Mouse (Mus musculus) duodenum, adult 2 months (tissue): Measurements from ENCODE around the gene Alox15. TPM values are rescaled to one million over a fixed set of nuclear protein-coding genes. Genes with fewer than 3 reads are reported as not detected.

Experiments used
- polyA plus RNA-seq: library from polyadenylated mRNA; depleted of rRNA; stranded (reverse); fragments of >200 nt; gene quantifications from 2 replicates; pipeline ENCODE4 v1.2.3, GENCODE M21; 2012; ENCODE audit warnings: low replicate concordance; rRNA removed

Alox15 gene
- polyA plus RNA-seq: 5.2 and 6.4 TPM in 2 replicates

DNA sequence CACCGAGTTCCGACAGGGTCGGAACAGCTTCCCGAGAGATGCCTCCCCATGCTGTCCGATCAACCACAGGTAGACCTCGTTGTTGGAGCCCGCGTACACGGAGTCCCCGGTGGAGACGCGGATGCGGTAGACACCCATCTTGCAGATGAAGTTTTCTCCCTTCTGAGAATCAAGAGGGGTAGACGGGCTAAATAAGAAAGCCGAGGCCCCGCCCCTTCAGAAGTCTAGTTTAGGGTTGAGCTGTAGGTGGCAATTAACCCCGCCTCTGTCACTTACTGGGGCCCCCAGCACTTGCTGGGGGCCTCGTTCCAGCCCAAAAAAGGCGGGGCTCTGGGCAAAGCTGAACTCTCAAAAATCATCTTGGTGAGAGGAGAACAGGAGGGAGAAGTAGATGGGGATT lies at the start of gene Alox15:
Gene Alox15, minus strand, starts transcription at position 164 of the 400 bp plus-strand sequence.

DNA sequence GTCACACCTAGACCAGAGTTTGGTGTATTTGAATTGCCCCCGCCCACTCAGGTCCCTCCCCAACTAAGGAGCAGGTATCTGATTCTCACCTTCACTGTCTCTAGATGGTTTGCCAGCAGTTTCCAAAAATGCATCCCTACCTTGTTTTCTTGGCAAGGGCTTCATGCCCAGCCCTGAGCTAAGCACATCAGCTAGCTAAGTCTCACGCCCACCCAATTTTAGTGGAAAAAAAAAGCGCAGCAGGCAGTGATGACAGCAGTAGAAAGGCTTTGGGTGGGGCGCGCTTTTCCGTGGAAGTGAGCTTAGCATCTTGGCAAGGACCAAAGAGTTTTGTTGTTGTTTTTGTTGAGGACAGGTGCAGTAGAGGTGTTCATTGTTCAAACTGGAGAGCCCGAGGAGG lies 29.3 kb downstream of the Alox15 start, which contains the start of gene Alox12e:
Gene Alox12e, minus strand, starts transcription at position 101 of the 400 bp plus-strand sequence.

Other genes with a start within 250 kb of the Alox15 start
- gene Mgl2, start 221.7 kb downstream of the Alox15 start, polyA plus RNA-seq: 0.84 and 1.1 TPM in 2 replicates
- 0.66 and 0.88 TPM in 2 replicates for gene Clec10a, start 195.8 kb downstream of the Alox15 start, polyA plus RNA-seq
- 22.1 and 33.3 TPM in 2 replicates for gene Slc16a11, start 139.3 kb downstream of the Alox15 start, polyA plus RNA-seq
- 5.7 and 10.5 TPM in 2 replicates for gene Slc16a13, start 131.0 kb downstream of the Alox15 start, polyA plus RNA-seq
- gene Bcl6b, start 122.2 kb downstream of the Alox15 start, polyA plus RNA-seq: 0.81 and 2.0 TPM in 2 replicates
- gene 0610010K14Rik, start 114.1 kb downstream of the Alox15 start, polyA plus RNA-seq: 44.8 and 46.2 TPM in 2 replicates
- 3.7 and 6.3 TPM in 2 replicates for gene Gm21988, start 112.2 kb downstream of the Alox15 start, polyA plus RNA-seq
- gene Rnasek, start 112.2 kb downstream of the Alox15 start, polyA plus RNA-seq: 194 and 270 TPM in 2 replicates
- gene Alox12, start 96.7 kb downstream of the Alox15 start, polyA plus RNA-seq: 0.87 and 1.2 TPM in 2 replicates
- gene Alox12e, start 29.4 kb downstream of the Alox15 start, polyA plus RNA-seq: 0.26 and 0.45 TPM in 2 replicates
- 10.6 and 16.6 TPM in 2 replicates for gene Pelp1, start 58.0 kb upstream of the Alox15 start, polyA plus RNA-seq
- 15.9 and 26.1 TPM in 2 replicates for gene Arrb2, start 80.6 kb upstream of the Alox15 start, polyA plus RNA-seq
- gene Med11, start 99.9 kb upstream of the Alox15 start, polyA plus RNA-seq: 11.7 and 19.4 TPM in 2 replicates
- 4.5 and 7.0 TPM in 2 replicates for gene Zmynd15, start 107.4 kb upstream of the Alox15 start, polyA plus RNA-seq
- gene Cxcl16, start 108.0 kb upstream of the Alox15 start, polyA plus RNA-seq: 19.4 and 41.0 TPM in 2 replicates
- gene Tm4sf5, start 153.2 kb upstream of the Alox15 start, polyA plus RNA-seq: 330 and 792 TPM in 2 replicates
- gene Vmo1, start 162.6 kb upstream of the Alox15 start, polyA plus RNA-seq: 0.18 TPM in 1 of 2 replicates, not detected in the other
- gene Gltpd2, start 167.2 kb upstream of the Alox15 start, polyA plus RNA-seq: 6.6 and 27.0 TPM in 2 replicates
- gene Psmb6, start 173.3 kb upstream of the Alox15 start, polyA plus RNA-seq: 220 and 329 TPM in 2 replicates
- gene Gm40193, start 180.9 kb upstream of the Alox15 start, polyA plus RNA-seq: not detected in 2 replicates
- 16.7 and 17.7 TPM in 2 replicates for gene Pld2, start 188.0 kb upstream of the Alox15 start, polyA plus RNA-seq
- 42.1 and 67.8 TPM in 2 replicates for gene Mink1, start 210.8 kb upstream of the Alox15 start, polyA plus RNA-seq